Mouse (Mus musculus): Measurements from ENCODE around the gene Trpm8.
A peak's percentile ranks its signal among the peaks of the same experiment; 100 is the strongest.

The Trpm8 gene

DNA sequence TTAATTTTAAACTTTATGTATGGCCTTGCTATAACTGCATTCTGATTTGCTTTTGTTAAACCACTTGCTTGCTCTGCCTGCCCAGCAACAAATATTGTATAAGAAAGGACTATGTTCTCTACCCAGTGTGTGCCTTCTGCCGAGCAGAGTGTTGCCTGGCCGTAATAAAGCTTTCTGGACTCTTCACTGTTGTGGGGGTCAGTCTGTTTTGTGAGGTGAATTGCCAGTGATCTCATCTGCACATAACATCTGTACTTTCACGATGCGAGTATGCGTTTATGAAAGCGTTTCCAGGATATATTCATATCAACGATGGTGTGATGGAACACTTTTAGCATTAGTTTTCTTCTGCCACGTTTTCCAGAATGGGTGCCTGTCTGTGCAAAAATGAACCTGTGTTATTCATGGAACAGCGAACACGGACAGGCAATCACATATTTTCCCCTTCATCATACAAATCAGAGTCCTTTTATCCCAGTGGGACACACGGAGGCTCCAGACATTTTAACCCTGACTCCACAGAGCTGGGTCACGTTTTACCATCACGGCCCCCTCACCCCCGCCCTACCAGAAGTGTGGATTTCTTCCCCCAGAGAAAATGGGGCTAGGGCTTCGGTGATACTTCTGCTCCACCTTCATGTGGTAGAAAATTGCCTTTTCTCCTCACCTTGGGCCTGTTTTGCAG lies 2.7 kb downstream of the Trpm8 start:
- TF ChIP-seq CTCF (conservative IDR thresholded peaks at IDR 0.05; ENCODE audit: low read length) (no peak), POU5F1 (IDR thresholded peaks at IDR 0.05; ENCODE audit: borderline replicate concordance, low read length) (no peak), NANOG (IDR thresholded peaks at IDR 0.05; ENCODE audit: borderline replicate concordance, low read length) (no peak)
- H3K36me3 ChIP-seq (ENCODE audit: insufficient read depth, low read length), result peaks cover 10% of the 10 kb centered on the region
- H3K9me3 ChIP-seq (ENCODE audit: low read length), result peaks cover 24% of the 10 kb centered on the region
- peaks cover 41% of the 10 kb centered on the region for H3K4me1 ChIP-seq (replicated peaks; ENCODE audit: low read depth, low read length)
- H3K27me3 ChIP-seq (ENCODE audit: insufficient read depth, low read length), result 0 out of 2 replicates have a peak, but pooled peaks cover 2% of the 10 kb centered on the region
- no peak overlapping the region for H3K4me3 ChIP-seq (replicated peaks; ENCODE audit: low read length)

DNA sequence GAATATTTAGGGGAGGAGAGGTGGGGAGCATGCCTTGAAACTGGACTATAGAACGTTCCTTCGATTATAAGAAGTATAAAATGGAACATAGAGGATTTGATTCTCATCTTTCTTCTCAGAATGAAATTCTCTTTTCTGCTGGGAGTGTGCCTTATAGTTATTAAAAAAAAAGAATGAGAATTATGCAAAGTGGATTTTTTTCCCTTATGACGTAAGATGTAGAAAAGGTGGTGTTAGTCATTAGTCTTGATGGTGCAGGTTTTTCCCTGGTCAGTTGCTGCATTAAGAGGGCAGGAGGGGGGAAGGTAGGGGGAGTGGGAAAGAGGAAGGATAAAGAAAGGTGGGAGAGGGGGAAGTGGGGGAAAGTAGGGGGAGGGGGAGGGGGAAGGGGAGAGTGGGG lies 4.8 kb downstream of the Trpm8 start:
- Histone ChIP-seq H3K4me3 (replicated peaks; ENCODE audit: low read length) (no peak overlapping the region), H3K9me3 (ENCODE audit: low read length) (peaks cover 23% of the 10 kb centered on the region; the same call in 1 of the 2 replicates), H3K4me1 (replicated peaks; ENCODE audit: low read depth, low read length) (peaks cover 27% of the 10 kb centered on the region), H3K27me3 (ENCODE audit: insufficient read depth, low read length) (peaks cover 15% of the 10 kb centered on the region), H3K36me3 (ENCODE audit: insufficient read depth, low read length) (no peaks in the 10 kb centered on the region)
- TF ChIP-seq NANOG (IDR thresholded peaks at IDR 0.05; ENCODE audit: borderline replicate concordance, low read length), result no peak
- no peak for TF ChIP-seq CTCF (conservative IDR thresholded peaks at IDR 0.05; ENCODE audit: low read length)
- no peak for TF ChIP-seq POU5F1 (IDR thresholded peaks at IDR 0.05; ENCODE audit: borderline replicate concordance, low read length)

- H3K4me1 ChIP-seq (replicated peaks; ENCODE audit: low read depth, low read length), result peaks cover 19% of the 10 kb centered on the region
- TF ChIP-seq CTCF (conservative IDR thresholded peaks at IDR 0.05; ENCODE audit: low read length) (no peak), POU5F1 (IDR thresholded peaks at IDR 0.05; ENCODE audit: borderline replicate concordance, low read length) (no peak), NANOG (IDR thresholded peaks at IDR 0.05; ENCODE audit: borderline replicate concordance, low read length) (no peak)
- H3K27me3 ChIP-seq (ENCODE audit: insufficient read depth, low read length), result peaks cover 15% of the 10 kb centered on the region
- H3K9me3 ChIP-seq (ENCODE audit: low read length), result peaks cover 23% of the 10 kb centered on the region; the same call in 1 of the 2 replicates
- no peak overlapping the region for H3K4me3 ChIP-seq (replicated peaks; ENCODE audit: low read length)
- no peaks in the 10 kb centered on the region for H3K36me3 ChIP-seq (ENCODE audit: insufficient read depth, low read length)
These were observed 6.1 kb downstream of the Trpm8 start for GRCm38 (mm10) chr1:88283376-88284227.

- no peak for TF ChIP-seq POU5F1 (IDR thresholded peaks at IDR 0.05; ENCODE audit: borderline replicate concordance, low read length)
- no peak for TF ChIP-seq NANOG (IDR thresholded peaks at IDR 0.05; ENCODE audit: borderline replicate concordance, low read length)
- no peak for TF ChIP-seq CTCF (conservative IDR thresholded peaks at IDR 0.05; ENCODE audit: low read length)
- Histone ChIP-seq H3K27me3 (ENCODE audit: insufficient read depth, low read length) (peaks cover 15% of the 10 kb centered on the region), H3K9me3 (ENCODE audit: low read length) (peaks cover 23% of the 10 kb centered on the region; the same call in 1 of the 2 replicates), H3K4me3 (replicated peaks; ENCODE audit: low read length) (no peak overlapping the region), H3K4me1 (replicated peaks; ENCODE audit: low read depth, low read length) (peaks cover 13% of the 10 kb centered on the region), H3K36me3 (ENCODE audit: insufficient read depth, low read length) (no peaks in the 10 kb centered on the region)
These were observed 6.9 kb downstream of the Trpm8 start for GRCm38 (mm10) chr1:88284228-88284945.

DNA sequence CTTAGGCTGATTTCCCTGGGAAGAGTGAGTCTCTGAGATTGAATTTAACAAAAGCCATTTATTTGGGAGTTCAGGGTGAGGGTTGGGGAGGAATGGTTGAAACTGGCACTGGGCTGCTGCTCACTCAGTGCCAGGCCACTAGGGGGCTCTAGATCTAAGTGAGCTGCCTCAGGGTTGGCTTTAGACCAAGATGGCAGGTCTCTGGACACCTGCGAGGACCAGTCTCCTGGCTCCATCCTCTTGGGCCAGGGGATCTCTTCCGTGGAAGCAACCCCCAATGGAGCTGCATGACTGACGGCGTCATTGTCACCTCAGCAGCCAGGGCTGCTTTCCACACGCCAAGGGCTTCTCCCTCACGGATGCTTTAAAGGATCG lies 7.5 kb downstream of the Trpm8 start:
- TF ChIP-seq CTCF (conservative IDR thresholded peaks at IDR 0.05; ENCODE audit: low read length), result peak; percentile 99
- TF ChIP-seq NANOG (IDR thresholded peaks at IDR 0.05; ENCODE audit: borderline replicate concordance, low read length), result no peak
- no peak for TF ChIP-seq POU5F1 (IDR thresholded peaks at IDR 0.05; ENCODE audit: borderline replicate concordance, low read length)
- Histone ChIP-seq H3K4me1 (replicated peaks; ENCODE audit: low read depth, low read length) (peaks cover 12% of the 10 kb centered on the region), H3K9me3 (ENCODE audit: low read length) (peaks cover 22% of the 10 kb centered on the region; the same call in 1 of the 2 replicates), H3K4me3 (replicated peaks; ENCODE audit: low read length) (no peak overlapping the region), H3K36me3 (ENCODE audit: insufficient read depth, low read length) (no peaks in the 10 kb centered on the region), H3K27me3 (ENCODE audit: insufficient read depth, low read length) (peaks cover 15% of the 10 kb centered on the region)

DNA sequence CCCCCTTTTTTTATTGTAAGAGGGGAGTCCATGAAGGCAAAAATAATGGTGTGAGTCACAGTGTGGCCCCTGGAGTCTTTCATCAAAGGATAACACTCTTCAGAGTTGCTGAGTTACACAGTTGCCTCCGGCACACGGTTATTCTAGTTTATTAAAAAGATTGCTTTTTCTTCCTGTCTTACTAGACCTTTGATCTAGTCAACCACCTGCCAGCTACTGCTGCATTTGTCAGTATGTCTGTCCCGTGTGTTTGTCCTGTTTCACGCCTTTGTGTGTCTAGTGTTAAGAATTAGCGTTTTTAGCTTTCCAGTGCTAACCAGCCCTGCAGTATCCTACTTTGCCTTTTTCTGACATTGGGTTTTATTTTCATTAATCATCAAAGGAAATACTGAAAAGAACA lies 8.2 kb downstream of the Trpm8 start:
- TF ChIP-seq NANOG (IDR thresholded peaks at IDR 0.05; ENCODE audit: borderline replicate concordance, low read length), result no peak
- TF ChIP-seq POU5F1 (IDR thresholded peaks at IDR 0.05; ENCODE audit: borderline replicate concordance, low read length), result no peak
- TF ChIP-seq CTCF (conservative IDR thresholded peaks at IDR 0.05; ENCODE audit: low read length), result no peak
- peaks cover 16% of the 10 kb centered on the region; the same call in 1 of the 2 replicates for H3K9me3 ChIP-seq (ENCODE audit: low read length)
- peaks cover 15% of the 10 kb centered on the region for H3K27me3 ChIP-seq (ENCODE audit: insufficient read depth, low read length)
- no peaks in the 10 kb centered on the region for H3K36me3 ChIP-seq (ENCODE audit: insufficient read depth, low read length)
- no peak overlapping the region for H3K4me3 ChIP-seq (replicated peaks; ENCODE audit: low read length)
- peaks cover 12% of the 10 kb centered on the region for H3K4me1 ChIP-seq (replicated peaks; ENCODE audit: low read depth, low read length)

- H3K27me3 ChIP-seq (ENCODE audit: insufficient read depth, low read length), result peaks cover 15% of the 10 kb centered on the region
- H3K9me3 ChIP-seq (ENCODE audit: low read length), result peaks cover 13% of the 10 kb centered on the region; the same call in 1 of the 2 replicates
- TF ChIP-seq POU5F1 (IDR thresholded peaks at IDR 0.05; ENCODE audit: borderline replicate concordance, low read length) (no peak), CTCF (conservative IDR thresholded peaks at IDR 0.05; ENCODE audit: low read length) (no peak), NANOG (IDR thresholded peaks at IDR 0.05; ENCODE audit: borderline replicate concordance, low read length) (no peak)
- no peak overlapping the region for H3K4me3 ChIP-seq (replicated peaks; ENCODE audit: low read length)
- peaks cover 12% of the 10 kb centered on the region for H3K4me1 ChIP-seq (replicated peaks; ENCODE audit: low read depth, low read length)
- H3K36me3 ChIP-seq (ENCODE audit: insufficient read depth, low read length), result no peaks in the 10 kb centered on the region
These were observed 8.8 kb downstream of the Trpm8 start for GRCm38 (mm10) chr1:88286136-88286845.

Data from E14TG2a.4 (cell line).